In genomic region chr14:66495146-66495545, GRCm38 (mm10) we compare ENCODE assay signal across 12 mouse cellular contexts.
DNase-seq lines count a peak whose midpoint lies in the region; ATAC-seq and TF ChIP-seq lines count a peak whose summit lies in the region.
"Had no signal": no experiment of that assay in that cellular context is flagged by ENCODE, and none has a peak within 500 bp of the region (broad histone marks: within the 10 kb centered on the region; RNA-seq: fewer than 3 reads in every experiment).

No protein-coding gene starts in this region.

- no peak for TF ChIP-seq CTCF in kidney, adult 2 months (conservative IDR thresholded peaks at IDR 0.05; ENCODE audit: insufficient read depth, insufficient read length, low read depth, low read length)

- TF ChIP-seq POLR2A in kidney, adult 2 months (IDR thresholded peaks at IDR 0.05; ENCODE audit: low read depth, low read length) = no peak

- no peaks in the 10 kb centered on the region for H3K27me3 ChIP-seq in forebrain, embryonic 12.5 days
- no peaks in the 10 kb centered on the region for H3K27me3 ChIP-seq in hindbrain, embryonic 16.5 days (replicated peaks; ENCODE audit: control insufficient read depth, insufficient read depth, low read length)
- no peaks in the 10 kb centered on the region for H3K27me3 ChIP-seq in neural tube, embryonic 14.5 days (ENCODE audit: control insufficient read depth, insufficient read depth, low read length)
- no peaks in the 10 kb centered on the region for H3K27me3 ChIP-seq in kidney, adult 2 months (replicated peaks; ENCODE audit: control insufficient read depth, insufficient read depth, low read length)
- H3K27me3 ChIP-seq: heart, embryonic 15.5 days; intestine, embryonic 15.5 days; liver, embryonic 15.5 days; megakaryocyte, embryonic 14.5 days had no signal

- H3K9me3 ChIP-seq in forebrain, embryonic 12.5 days = no peaks in the 10 kb centered on the region
- no peaks in the 10 kb centered on the region for H3K9me3 ChIP-seq in hindbrain, embryonic 16.5 days (ENCODE audit: control insufficient read depth, low read length)
- H3K9me3 ChIP-seq in neural tube, embryonic 14.5 days (ENCODE audit: control insufficient read depth, low read length) = no peaks in the 10 kb centered on the region
- H3K9me3 ChIP-seq: heart, embryonic 15.5 days; intestine, embryonic 15.5 days; liver, embryonic 15.5 days; megakaryocyte, embryonic 14.5 days had no signal

- ATAC-seq in forebrain, embryonic 12.5 days (ENCODE audit: low FRiP score) = no peak
- no peak for ATAC-seq in hindbrain, embryonic 16.5 days
- no peak for ATAC-seq in neural tube, embryonic 14.5 days (ENCODE audit: low read depth)

- H3K4me2 ChIP-seq in forebrain, embryonic 12.5 days = peak overlapping the region; percentile 29; the same call in 1 of the 2 replicates
- H3K4me2 ChIP-seq in hindbrain, embryonic 16.5 days (ENCODE audit: low read length) = no peak overlapping the region; the same call in 1 of the 2 replicates
- no peak overlapping the region for H3K4me2 ChIP-seq in neural tube, embryonic 14.5 days (ENCODE audit: low read depth, low read length)
- H3K4me2 ChIP-seq: heart, embryonic 15.5 days; intestine, embryonic 15.5 days; liver, embryonic 15.5 days had no signal

- intact Hi-C loops in heart, postnatal 10 days (cut with DNase I) = no loop called here

- no peaks in the 10 kb centered on the region for H3K36me3 ChIP-seq in forebrain, embryonic 12.5 days (replicated peaks)
- H3K36me3 ChIP-seq in hindbrain, embryonic 16.5 days (ENCODE audit: control insufficient read depth, insufficient read depth, low read length) = no peaks in the 10 kb centered on the region
- no peaks in the 10 kb centered on the region for H3K36me3 ChIP-seq in neural tube, embryonic 14.5 days (ENCODE audit: control insufficient read depth, insufficient read depth, low read length)
- no peaks in the 10 kb centered on the region for H3K36me3 ChIP-seq in kidney, adult 2 months (ENCODE audit: control insufficient read depth, insufficient read depth, low read length)
- H3K36me3 ChIP-seq: heart, embryonic 15.5 days; intestine, embryonic 15.5 days; liver, embryonic 15.5 days had no signal

- H3K4me3 ChIP-seq in forebrain, embryonic 12.5 days (replicated peaks) = no peak overlapping the region
- no peak overlapping the region for H3K4me3 ChIP-seq in hindbrain, embryonic 16.5 days (ENCODE audit: low read length)
- no peak overlapping the region for H3K4me3 ChIP-seq in neural tube, embryonic 14.5 days (ENCODE audit: low read depth, low read length)
- no peak overlapping the region for H3K4me3 ChIP-seq in kidney, adult 2 months (ENCODE audit: insufficient read depth, low read depth, low read length)
- H3K4me3 ChIP-seq: heart, embryonic 15.5 days; intestine, embryonic 15.5 days; liver, embryonic 15.5 days; megakaryocyte, embryonic 14.5 days had no signal

- 94% methylated on average over 1 of the region's 1 CpGs for WGBS in forebrain, embryonic 12.5 days
- 71% methylated on average over 1 of the region's 1 CpGs for WGBS in hindbrain, embryonic 16.5 days
- WGBS in neural tube, embryonic 14.5 days = 73% methylated on average over 1 of the region's 1 CpGs
- 56% methylated on average over 1 of the region's 1 CpGs for WGBS in kidney, adult 2 months

- H3K4me1 ChIP-seq in forebrain, embryonic 12.5 days = peaks cover 50% of the 10 kb centered on the region
- H3K4me1 ChIP-seq in hindbrain, embryonic 16.5 days (ENCODE audit: control insufficient read depth, insufficient read depth, low read depth, low read length) = peaks cover 22% of the 10 kb centered on the region
- H3K4me1 ChIP-seq in neural tube, embryonic 14.5 days (ENCODE audit: control insufficient read depth, insufficient read depth, low read length) = peaks cover 23% of the 10 kb centered on the region
- no peaks in the 10 kb centered on the region; the same call in 1 of the 2 replicates for H3K4me1 ChIP-seq in kidney, adult 2 months (ENCODE audit: control insufficient read depth, insufficient read depth, low read length)
- H3K4me1 ChIP-seq: intestine, embryonic 15.5 days; liver, embryonic 15.5 days; megakaryocyte, embryonic 14.5 days had no signal

- no peak overlapping the region for H3K9ac ChIP-seq in forebrain, embryonic 12.5 days
- no peak overlapping the region for H3K9ac ChIP-seq in hindbrain, embryonic 16.5 days (ENCODE audit: low read depth, low read length)
- H3K9ac ChIP-seq in neural tube, embryonic 14.5 days (replicated peaks; ENCODE audit: low read depth, low read length) = no peak overlapping the region
- H3K9ac ChIP-seq: heart, embryonic 15.5 days; intestine, embryonic 15.5 days; liver, embryonic 15.5 days had no signal

- H3K27ac ChIP-seq in forebrain, embryonic 12.5 days = peak overlapping the region; percentile 96
- peak overlapping the region; percentile 89 for H3K27ac ChIP-seq in hindbrain, embryonic 16.5 days (ENCODE audit: low read depth, low read length)
- peak overlapping the region; percentile 97 for H3K27ac ChIP-seq in neural tube, embryonic 14.5 days (ENCODE audit: low read depth, low read length)
- no peak overlapping the region for H3K27ac ChIP-seq in kidney, adult 2 months (ENCODE audit: insufficient read depth, low read depth, low read length)
- H3K27ac ChIP-seq: heart, embryonic 15.5 days; intestine, embryonic 15.5 days; liver, embryonic 15.5 days had no signal

- peak; percentile 46 for DNase-seq in heart, adult 11 months
- no peak for DNase-seq in heart, postnatal 10 days
- no peak for DNase-seq in thymus, postnatal 25 days
- no peak for DNase-seq in adrenal gland, adult 18-20 months (ENCODE audit: low spot score in 2 of 2)
- DNase-seq in kidney, adult 2 months = no peak
